Comparison of ENCODE assay signal across 15 mouse cellular contexts in genomic region chr14:51922571-51922865, GRCm38 (mm10). TPM values are rescaled to one million over a fixed set of nuclear protein-coding genes. Genes with fewer than 3 reads are reported as not detected.
A peak's percentile ranks its signal among the peaks of the same experiment; 100 is the strongest.
DNase-seq lines count a peak whose midpoint lies in the region; ATAC-seq and TF ChIP-seq lines count a peak whose summit lies in the region.
"Had no signal": no experiment of that assay in that cellular context is flagged by ENCODE, and none has a peak within 500 bp of the region (broad histone marks: within the 10 kb centered on the region; RNA-seq: fewer than 3 reads in every experiment).

Gene Rnase13, minus strand, starts transcription at chr14:51922773.

- H3K9me3 ChIP-seq in intestine, embryonic 14.5 days (ENCODE audit: control insufficient read depth, low read length) = no peaks in the 10 kb centered on the region
- H3K9me3 ChIP-seq in intestine, postnatal 0 days (ENCODE audit: control insufficient read depth) = no peaks in the 10 kb centered on the region
- no peaks in the 10 kb centered on the region for H3K9me3 ChIP-seq in midbrain, embryonic 15.5 days
- no peaks in the 10 kb centered on the region for H3K9me3 ChIP-seq in midbrain, embryonic 11.5 days (ENCODE audit: control insufficient read depth, low read length)
- H3K9me3 ChIP-seq in stomach, embryonic 16.5 days (replicated peaks; ENCODE audit: control insufficient read depth, low read length) = no peaks in the 10 kb centered on the region
- H3K9me3 ChIP-seq: G1E had no signal

- no peak within 1 kb of the TSS for H3K4me3 ChIP-seq in intestine, embryonic 14.5 days (ENCODE audit: low read depth, low read length)
- no peak within 1 kb of the TSS for H3K4me3 ChIP-seq in intestine, postnatal 0 days (ENCODE audit: low read depth, low read length)
- H3K4me3 ChIP-seq in midbrain, embryonic 15.5 days = no peak within 1 kb of the TSS
- H3K4me3 ChIP-seq in midbrain, embryonic 11.5 days (ENCODE audit: low read depth, low read length) = no peak within 1 kb of the TSS
- H3K4me3 ChIP-seq in stomach, embryonic 16.5 days (replicated peaks; ENCODE audit: low read length) = no peak within 1 kb of the TSS

- no peaks in the 10 kb centered on the region for H3K27me3 ChIP-seq in intestine, embryonic 14.5 days (replicated peaks; ENCODE audit: control insufficient read depth, insufficient read depth, low read length)
- no peaks in the 10 kb centered on the region for H3K27me3 ChIP-seq in intestine, postnatal 0 days (replicated peaks; ENCODE audit: control insufficient read depth, insufficient read depth, low read length)
- H3K27me3 ChIP-seq in midbrain, embryonic 15.5 days (replicated peaks) = no peaks in the 10 kb centered on the region
- no peaks in the 10 kb centered on the region for H3K27me3 ChIP-seq in midbrain, embryonic 11.5 days (ENCODE audit: control insufficient read depth, insufficient read depth, low read length)
- no peaks in the 10 kb centered on the region for H3K27me3 ChIP-seq in stomach, embryonic 16.5 days (ENCODE audit: control insufficient read depth, insufficient read depth, low read length)

- peak within 1 kb of the TSS; percentile 52 for H3K27ac ChIP-seq in intestine, embryonic 14.5 days (ENCODE audit: low read depth)
- H3K27ac ChIP-seq in intestine, postnatal 0 days (ENCODE audit: low read depth, low read length) = no peak within 1 kb of the TSS
- 0 out of 2 replicates have a peak within 1 kb of the TSS, but pooled peaks have one; percentile 26 for H3K27ac ChIP-seq in midbrain, embryonic 15.5 days
- no peak within 1 kb of the TSS for H3K27ac ChIP-seq in midbrain, embryonic 11.5 days (ENCODE audit: low read depth, low read length)
- H3K27ac ChIP-seq in stomach, embryonic 16.5 days (ENCODE audit: low read length) = peak within 1 kb of the TSS; percentile 74
- H3K27ac ChIP-seq: macrophage had no signal

- WGBS in intestine, embryonic 14.5 days = 88% methylated on average over 7 of the region's 7 CpGs
- WGBS in intestine, postnatal 0 days = 87% methylated on average over 7 of the region's 7 CpGs
- WGBS in midbrain, embryonic 15.5 days = 90% methylated on average over 7 of the region's 7 CpGs
- 92% methylated on average over 7 of the region's 7 CpGs for WGBS in midbrain, embryonic 11.5 days
- 93% methylated on average over 7 of the region's 7 CpGs for WGBS in stomach, embryonic 16.5 days

- H3K36me3 ChIP-seq in intestine, embryonic 14.5 days (ENCODE audit: control insufficient read depth, insufficient read depth, low read length) = no peaks in the 10 kb centered on the region
- no peaks in the 10 kb centered on the region for H3K36me3 ChIP-seq in intestine, postnatal 0 days (ENCODE audit: control insufficient read depth, insufficient read depth)
- H3K36me3 ChIP-seq in midbrain, embryonic 15.5 days (replicated peaks) = no peaks in the 10 kb centered on the region
- no peaks in the 10 kb centered on the region for H3K36me3 ChIP-seq in midbrain, embryonic 11.5 days (ENCODE audit: control insufficient read depth, insufficient read depth, low read length)
- no peaks in the 10 kb centered on the region for H3K36me3 ChIP-seq in stomach, embryonic 16.5 days (ENCODE audit: control insufficient read depth, insufficient read depth, low read length)
- H3K36me3 ChIP-seq: G1E had no signal

- TF ChIP-seq CTCF in intestine, postnatal 0 days (IDR thresholded peaks at IDR 0.05; ENCODE audit: low read depth) = no peak

- peaks cover 10% of the 10 kb centered on the region; the same call in 1 of the 2 replicates for H3K4me1 ChIP-seq in intestine, embryonic 14.5 days (replicated peaks; ENCODE audit: control insufficient read depth, insufficient read depth, low read length)
- H3K4me1 ChIP-seq in intestine, postnatal 0 days (replicated peaks; ENCODE audit: control insufficient read depth, insufficient read depth, low read length) = no peaks in the 10 kb centered on the region
- H3K4me1 ChIP-seq in midbrain, embryonic 15.5 days = no peaks in the 10 kb centered on the region
- H3K4me1 ChIP-seq in midbrain, embryonic 11.5 days (ENCODE audit: control insufficient read depth, insufficient read depth, low read length) = no peaks in the 10 kb centered on the region
- peaks cover 17% of the 10 kb centered on the region for H3K4me1 ChIP-seq in stomach, embryonic 16.5 days (ENCODE audit: control insufficient read depth, insufficient read depth, low read length)

- no peak for ATAC-seq in intestine, embryonic 14.5 days (replicated peaks; ENCODE audit: low FRiP score, low TSS enrichment, low read depth)
- no peak for ATAC-seq in intestine, postnatal 0 days
- ATAC-seq in midbrain, embryonic 15.5 days (replicated peaks) = no peak
- ATAC-seq in midbrain, embryonic 11.5 days (ENCODE audit: low FRiP score) = no peak
- no peak for ATAC-seq in stomach, embryonic 16.5 days (ENCODE audit: insufficient read depth, low FRiP score)

- intact Hi-C loops in gastrocnemius, postnatal 14 days (cut with DNase I; ENCODE audit: low total_unique reads) = no loop called here

- peak; percentile 34 for DNase-seq in gastrocnemius, postnatal 14 days
- DNase-seq in gastrocnemius, postnatal 4 days (ENCODE audit: low spot score in 2 of 2) = no peak
- no peak for DNase-seq in intestine, embryonic 14.5 days (ENCODE audit: low spot score)
- no peak for DNase-seq in midbrain, embryonic 11.5 days (ENCODE audit: low spot score, missing footprints)
- DNase-seq in urinary bladder, postnatal 14 days (ENCODE audit: low spot score) = no peak
- DNase-seq: B cell, adult 2 months; kidney, adult 18-20 months; thymus, adult 2 months had no signal

- no peak within 1 kb of the TSS for H3K9ac ChIP-seq in intestine, embryonic 14.5 days (ENCODE audit: low read length)
- H3K9ac ChIP-seq in intestine, postnatal 0 days (ENCODE audit: low read depth, low read length) = no peak within 1 kb of the TSS
- no peak within 1 kb of the TSS for H3K9ac ChIP-seq in midbrain, embryonic 15.5 days
- no peak within 1 kb of the TSS for H3K9ac ChIP-seq in midbrain, embryonic 11.5 days (ENCODE audit: low read length)
- peak within 1 kb of the TSS; percentile 28; the same call in 1 of the 2 replicates for H3K9ac ChIP-seq in stomach, embryonic 16.5 days (ENCODE audit: low read length)

- H3K4me2 ChIP-seq in intestine, embryonic 14.5 days (ENCODE audit: low read length) = no peak within 1 kb of the TSS
- H3K4me2 ChIP-seq in intestine, postnatal 0 days (replicated peaks; ENCODE audit: low read depth) = no peak within 1 kb of the TSS
- no peak within 1 kb of the TSS for H3K4me2 ChIP-seq in midbrain, embryonic 15.5 days
- no peak within 1 kb of the TSS for H3K4me2 ChIP-seq in midbrain, embryonic 11.5 days
- H3K4me2 ChIP-seq in stomach, embryonic 16.5 days (ENCODE audit: low read depth, low read length) = no peak within 1 kb of the TSS

RNA-seq across cellular contexts. Expression of gene Rnase13, which starts in this region (rescaled TPM):
- total RNA-seq in gastrocnemius, postnatal 14 days (2021) = not detected
- total RNA-seq in gastrocnemius, postnatal 4 days (2021) = not detected
- not detected in 2 replicates for polyA plus RNA-seq in intestine, embryonic 14.5 days (2014; fragmentation: Nextera tagmentation; extraction: Ambion mirVana)
- polyA plus RNA-seq in intestine, postnatal 0 days (2015; fragmentation: Nextera tagmentation; extraction: Ambion mirVana) = not detected in 2 replicates
- not detected in 2 replicates for polyA plus RNA-seq in midbrain, embryonic 15.5 days (2015; fragmentation: Nextera tagmentation; extraction: Ambion mirVana)
- not detected in 2 replicates for polyA plus RNA-seq in midbrain, embryonic 11.5 days (2014; fragmentation: Nextera tagmentation; extraction: Ambion mirVana)
- not detected in 2 replicates for polyA plus RNA-seq in stomach, embryonic 16.5 days (2015; fragmentation: Nextera tagmentation; extraction: Ambion mirVana)
- total RNA-seq: adrenal gland, postnatal 4 days; G1E had no signal
- polyA plus RNA-seq: G1E; macrophage; small intestine, adult 2 months; thymus, adult 2 months had no signal

Comparison
In these comparisons a context has a peak if more than half of its experiments do, and no peak if none do; other contexts are left out.
1. H3K27ac ChIP-seq: peak in intestine, embryonic 14.5 days (single experiment), midbrain, embryonic 15.5 days (single experiment) and stomach, embryonic 16.5 days (single experiment); none in intestine, postnatal 0 days (single experiment) and midbrain, embryonic 11.5 days (single experiment).
2. Peak in DNase-seq in gastrocnemius, postnatal 14 days; RNA of the gene not detected or under 1 TPM.